11 mouse cellular contexts compared by ENCODE assay signal in the genomic region with DNA sequence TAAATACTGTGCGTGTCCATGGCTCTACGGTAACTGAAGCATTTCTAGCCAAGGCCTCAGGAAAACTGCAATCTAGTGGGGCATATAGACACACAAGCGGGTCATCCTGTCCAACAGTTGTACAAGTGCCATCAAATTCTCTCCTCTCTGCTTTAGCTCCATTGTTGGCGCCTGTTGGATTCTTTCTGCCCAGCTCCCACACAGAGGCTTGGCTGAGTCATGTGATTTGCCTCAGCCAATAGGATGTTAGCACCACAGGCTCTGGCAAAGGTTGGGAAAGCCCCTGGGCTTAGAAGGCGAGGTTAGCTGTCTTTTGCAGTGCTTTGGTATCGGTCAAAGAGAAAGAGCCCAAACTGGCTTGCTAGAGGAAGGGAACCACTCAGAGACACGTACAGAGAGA. TPM values are rescaled to one million over a fixed set of nuclear protein-coding genes. Genes with fewer than 3 reads are reported as not detected.
DNase-seq lines count a peak whose midpoint lies in the region; ATAC-seq and TF ChIP-seq lines count a peak whose summit lies in the region.
"Had no signal": no experiment of that assay in that cellular context is flagged by ENCODE, and none has a peak within 500 bp of the region (broad histone marks: within the 10 kb centered on the region; RNA-seq: fewer than 3 reads in every experiment).

No protein-coding gene starts in this region.

- WGBS in forebrain, embryonic 10.5 days = 72% methylated on average over 7 of the region's 7 CpGs
- WGBS in forebrain, embryonic 11.5 days = 62% methylated on average over 7 of the region's 7 CpGs
- WGBS in midbrain, embryonic 11.5 days = 67% methylated on average over 7 of the region's 7 CpGs
- 63% methylated on average over 7 of the region's 7 CpGs for WGBS in midbrain, embryonic 15.5 days
- 66% methylated on average over 7 of the region's 7 CpGs for WGBS in midbrain, embryonic 14.5 days

- H3K27ac ChIP-seq in forebrain, embryonic 10.5 days = 0 out of 2 replicates have a peak overlapping the region, but pooled peaks have one; percentile 12
- no peak overlapping the region for H3K27ac ChIP-seq in forebrain, embryonic 11.5 days (ENCODE audit: low read depth, low read length)
- H3K27ac ChIP-seq in midbrain, embryonic 11.5 days (ENCODE audit: low read depth, low read length) = no peak overlapping the region
- H3K27ac ChIP-seq in midbrain, embryonic 15.5 days = no peak overlapping the region
- no peak overlapping the region for H3K27ac ChIP-seq in ES-E14 (ENCODE audit: insufficient read depth, low read depth, low read length, poor library complexity, severe bottlenecking)
- H3K27ac ChIP-seq in midbrain, embryonic 14.5 days (replicated peaks; ENCODE audit: low read depth, low read length) = no peak overlapping the region
- H3K27ac ChIP-seq: heart, embryonic 15.5 days had no signal

- DNase-seq in forebrain, embryonic 10.5 days (ENCODE audit: extremely low spot score, low spot score) = no peak
- DNase-seq in forebrain, embryonic 11.5 days (ENCODE audit: low spot score) = no peak
- DNase-seq in midbrain, embryonic 11.5 days (ENCODE audit: low spot score, missing footprints) = no peak
- DNase-seq in ES-E14 (ENCODE audit: low read depth, low spot score) = peak; percentile 63
- peak; percentile 43 for DNase-seq in midbrain, embryonic 14.5 days
- no peak for DNase-seq in urinary bladder, postnatal 10 days (ENCODE audit: low spot score)
- DNase-seq in T-cell, adult 2 months (ENCODE audit: low spot score) = no peak
- DNase-seq: kidney, adult 2 months had no signal

- H3K36me3 ChIP-seq in forebrain, embryonic 10.5 days (replicated peaks) = no peaks in the 10 kb centered on the region
- no peaks in the 10 kb centered on the region for H3K36me3 ChIP-seq in forebrain, embryonic 11.5 days (ENCODE audit: control insufficient read depth, insufficient read depth, low read length)
- H3K36me3 ChIP-seq in midbrain, embryonic 11.5 days (ENCODE audit: control insufficient read depth, insufficient read depth, low read length) = no peaks in the 10 kb centered on the region
- no peaks in the 10 kb centered on the region for H3K36me3 ChIP-seq in midbrain, embryonic 15.5 days (replicated peaks)
- H3K36me3 ChIP-seq in ES-E14 (ENCODE audit: control insufficient read depth, insufficient read depth, low read length, poor library complexity, severe bottlenecking) = no peaks in the 10 kb centered on the region
- no peaks in the 10 kb centered on the region for H3K36me3 ChIP-seq in midbrain, embryonic 14.5 days (ENCODE audit: control insufficient read depth, insufficient read depth, low read length)
- H3K36me3 ChIP-seq: heart, embryonic 15.5 days had no signal

- in situ Hi-C loops in ES-E14 (cut with MboI; ENCODE audit: low sequenced_read_pairs in 2 of 2, unreplicated experiment in 2 of 2) = no loop called here

- no peak; the same call in 1 of the 2 replicates for ATAC-seq in forebrain, embryonic 11.5 days (replicated peaks; ENCODE audit: low FRiP score)
- peak; percentile 69; the same call in 1 of the 2 replicates for ATAC-seq in midbrain, embryonic 11.5 days (ENCODE audit: low FRiP score)
- ATAC-seq in midbrain, embryonic 15.5 days (replicated peaks) = no peak
- ATAC-seq in midbrain, embryonic 14.5 days (ENCODE audit: low FRiP score, low TSS enrichment) = no peak

- H3K4me1 ChIP-seq in forebrain, embryonic 10.5 days = peaks cover 7% of the 10 kb centered on the region; the same call in 1 of the 2 replicates
- no peaks in the 10 kb centered on the region for H3K4me1 ChIP-seq in forebrain, embryonic 11.5 days (replicated peaks; ENCODE audit: control insufficient read depth, insufficient read depth, low read length)
- no peaks in the 10 kb centered on the region for H3K4me1 ChIP-seq in midbrain, embryonic 11.5 days (ENCODE audit: control insufficient read depth, insufficient read depth, low read length)
- H3K4me1 ChIP-seq in midbrain, embryonic 15.5 days = no peaks in the 10 kb centered on the region
- peaks cover 0 to 6% of the 10 kb centered on the region in 2 experiments; a peak in 2 of 4 replicates for H3K4me1 ChIP-seq in ES-E14 (ENCODE audit: control insufficient read depth in 2 of 2, insufficient read depth in 2 of 2, low read length in 2 of 2, poor library complexity in 1 of 2)
- no peaks in the 10 kb centered on the region for H3K4me1 ChIP-seq in midbrain, embryonic 14.5 days (ENCODE audit: control insufficient read depth, insufficient read depth, low read length)
- H3K4me1 ChIP-seq: heart, embryonic 15.5 days had no signal

- no peak overlapping the region for H3K9ac ChIP-seq in forebrain, embryonic 11.5 days (ENCODE audit: low read length)
- no peak overlapping the region for H3K9ac ChIP-seq in midbrain, embryonic 11.5 days (ENCODE audit: low read length)
- H3K9ac ChIP-seq in midbrain, embryonic 15.5 days = no peak overlapping the region
- H3K9ac ChIP-seq in ES-E14 (ENCODE audit: insufficient read depth, low read depth, low read length, poor library complexity, severe bottlenecking) = no peak overlapping the region; the same call in 1 of the 2 replicates
- no peak overlapping the region for H3K9ac ChIP-seq in midbrain, embryonic 14.5 days (replicated peaks; ENCODE audit: low read length)
- H3K9ac ChIP-seq: heart, embryonic 15.5 days had no signal

- H3K4me3 ChIP-seq in forebrain, embryonic 10.5 days = no peak overlapping the region
- no peak overlapping the region for H3K4me3 ChIP-seq in forebrain, embryonic 11.5 days (ENCODE audit: low read depth, low read length)
- H3K4me3 ChIP-seq in midbrain, embryonic 11.5 days (ENCODE audit: low read depth, low read length) = no peak overlapping the region
- no peak overlapping the region for H3K4me3 ChIP-seq in midbrain, embryonic 15.5 days
- peak overlapping the region; percentile 36 to 45; a peak in 2 of 4 replicates for H3K4me3 ChIP-seq in ES-E14 (ENCODE audit: insufficient read depth in 1 of 2, low read depth in 1 of 2, low read length in 2 of 2, poor library complexity in 1 of 2, severe bottlenecking in 1 of 2)
- H3K4me3 ChIP-seq in midbrain, embryonic 14.5 days (replicated peaks; ENCODE audit: low read depth, low read length) = no peak overlapping the region
- H3K4me3 ChIP-seq: heart, embryonic 15.5 days had no signal

- H3K27me3 ChIP-seq in forebrain, embryonic 10.5 days (ENCODE audit: poor library complexity, severe bottlenecking) = no peaks in the 10 kb centered on the region
- H3K27me3 ChIP-seq in forebrain, embryonic 11.5 days (ENCODE audit: control insufficient read depth, insufficient read depth, low read length) = no peaks in the 10 kb centered on the region
- H3K27me3 ChIP-seq in midbrain, embryonic 11.5 days (ENCODE audit: control insufficient read depth, insufficient read depth, low read length) = no peaks in the 10 kb centered on the region
- H3K27me3 ChIP-seq in midbrain, embryonic 15.5 days (replicated peaks) = no peaks in the 10 kb centered on the region
- no peaks in the 10 kb centered on the region for H3K27me3 ChIP-seq in midbrain, embryonic 14.5 days (ENCODE audit: control insufficient read depth, insufficient read depth, low read length)
- H3K27me3 ChIP-seq: heart, embryonic 15.5 days had no signal

- H3K9me3 ChIP-seq in forebrain, embryonic 10.5 days = no peaks in the 10 kb centered on the region
- no peaks in the 10 kb centered on the region for H3K9me3 ChIP-seq in forebrain, embryonic 11.5 days (ENCODE audit: control insufficient read depth, low read length)
- H3K9me3 ChIP-seq in midbrain, embryonic 11.5 days (ENCODE audit: control insufficient read depth, low read length) = no peaks in the 10 kb centered on the region
- no peaks in the 10 kb centered on the region for H3K9me3 ChIP-seq in midbrain, embryonic 15.5 days
- no peaks in the 10 kb centered on the region for H3K9me3 ChIP-seq in ES-E14 (ENCODE audit: control insufficient read depth, insufficient read depth, low read depth, low read length)
- no peaks in the 10 kb centered on the region for H3K9me3 ChIP-seq in midbrain, embryonic 14.5 days (ENCODE audit: control insufficient read depth, low read length)
- H3K9me3 ChIP-seq: heart, embryonic 15.5 days had no signal

- H3K4me2 ChIP-seq in forebrain, embryonic 11.5 days (ENCODE audit: low read depth, low read length, severe bottlenecking) = no peak overlapping the region
- no peak overlapping the region for H3K4me2 ChIP-seq in midbrain, embryonic 11.5 days
- no peak overlapping the region for H3K4me2 ChIP-seq in midbrain, embryonic 15.5 days
- no peak overlapping the region for H3K4me2 ChIP-seq in midbrain, embryonic 14.5 days (ENCODE audit: low read length)
- H3K4me2 ChIP-seq: heart, embryonic 15.5 days had no signal

TF ChIP-seq in ES-E14, 5 proteins besides CTCF, POLR2A, EP300 and RAD21:
- TF ChIP-seq CHD2 (IDR thresholded peaks at IDR 0.05; ENCODE audit: low read depth, low read length) (no peak), MAFK (IDR thresholded peaks at IDR 0.05; ENCODE audit: insufficient read depth, low read depth, low read length) (no peak)

RNA-seq across cellular contexts. Expression of a gene that starts 42.1 kb away (rescaled TPM):
- polyA plus RNA-seq in forebrain, embryonic 10.5 days (2016; fragmentation: Nextera tagmentation; extraction: Ambion mirVana) = 291 and 302 TPM in 2 replicates
- 297 and 311 TPM in 2 replicates for polyA plus RNA-seq in forebrain, embryonic 11.5 days (2014; fragmentation: Nextera tagmentation; extraction: Ambion mirVana)
- polyA plus RNA-seq in midbrain, embryonic 11.5 days (2014; fragmentation: Nextera tagmentation; extraction: Ambion mirVana) = 282 and 289 TPM in 2 replicates
- 141 and 142 TPM in 2 replicates for polyA plus RNA-seq in midbrain, embryonic 15.5 days (2015; fragmentation: Nextera tagmentation; extraction: Ambion mirVana)
- 183 and 207 TPM in 2 replicates for total RNA-seq in ES-E14 (2012; rRNA removed)
- 144 and 175 TPM in 2 replicates for polyA plus RNA-seq in midbrain, embryonic 14.5 days (2014; fragmentation: Nextera tagmentation; extraction: Ambion mirVana)

RNA-seq across cellular contexts. Expression of a gene that starts 54.1 kb away (rescaled TPM):
- polyA plus RNA-seq in forebrain, embryonic 10.5 days (2016; fragmentation: Nextera tagmentation; extraction: Ambion mirVana) = 0.11 and 0.33 TPM in 2 replicates
- 0.16 and 0.21 TPM in 2 replicates for polyA plus RNA-seq in forebrain, embryonic 11.5 days (2014; fragmentation: Nextera tagmentation; extraction: Ambion mirVana)
- 0.21 TPM in 1 of 2 replicates, not detected in the other for polyA plus RNA-seq in midbrain, embryonic 11.5 days (2014; fragmentation: Nextera tagmentation; extraction: Ambion mirVana)
- 3.9 and 4.4 TPM in 2 replicates for polyA plus RNA-seq in midbrain, embryonic 15.5 days (2015; fragmentation: Nextera tagmentation; extraction: Ambion mirVana)
- 1.1 and 2.4 TPM in 2 replicates for total RNA-seq in ES-E14 (2012; rRNA removed)
- 1.6 and 3.0 TPM in 2 replicates for polyA plus RNA-seq in midbrain, embryonic 14.5 days (2014; fragmentation: Nextera tagmentation; extraction: Ambion mirVana)
- polyA plus RNA-seq: heart, embryonic 15.5 days; liver, embryonic 16.5 days had no signal

Comparison
In these comparisons a context has a peak if more than half of its experiments do, and no peak if none do; other contexts are left out.
1. DNase-seq: peak in ES-E14 (single experiment) and midbrain, embryonic 14.5 days (single experiment); none in forebrain, embryonic 10.5 days (single experiment), forebrain, embryonic 11.5 days (single experiment), midbrain, embryonic 11.5 days (single experiment), urinary bladder, postnatal 10 days (single experiment) and T-cell, adult 2 months (single experiment).
2. H3K4me3 ChIP-seq: peak in ES-E14 (2 of 2); none in forebrain, embryonic 10.5 days (single experiment), forebrain, embryonic 11.5 days (single experiment), midbrain, embryonic 11.5 days (single experiment), midbrain, embryonic 15.5 days (single experiment) and midbrain, embryonic 14.5 days (single experiment).